Mouse (Mus musculus) small intestine, adult 10 weeks (tissue): ENCODE data around the gene Prss45. TPM values are rescaled to one million over a fixed set of nuclear protein-coding genes. Genes with fewer than 3 reads are reported as not detected.

Source experiments
- polyA plus RNA-seq: library from polyadenylated mRNA; stranded (reverse); fragments of 350-450 nt; fragmentation: Illumina TruSeq; extraction: RNeasy Lipid Tissue Mini Kit (QIAGEN cat#74804); gene quantifications from one replicate; pipeline ENCODE4 v1.2.3, GENCODE M21; 2014; ENCODE audit warnings: low replicate concordance

Gene Prss45
- polyA plus RNA-seq, result not detected

DNA sequence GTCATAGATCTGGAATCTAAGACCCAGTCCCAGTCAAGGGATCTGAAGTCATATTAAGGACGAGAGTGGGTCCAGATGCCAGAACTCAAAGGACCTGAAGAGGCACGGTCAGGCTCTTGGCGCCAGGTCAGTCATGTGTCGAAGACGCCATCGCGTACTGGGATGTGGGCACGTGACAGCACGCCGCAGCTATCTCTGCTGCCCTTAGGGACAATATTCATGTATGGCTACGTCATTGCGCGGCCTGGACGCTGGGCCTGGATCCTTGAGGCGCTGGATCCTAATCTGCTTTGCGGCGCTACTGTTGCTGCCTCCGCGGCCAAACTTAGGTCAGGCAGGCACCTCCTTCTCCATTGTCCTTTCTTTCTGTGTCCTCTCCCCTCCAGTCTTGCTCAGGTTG, at the start of gene Prss45:
Gene Prss45 (plus strand): TSS at position 178 of the 400 bp plus-strand sequence.

DNA sequence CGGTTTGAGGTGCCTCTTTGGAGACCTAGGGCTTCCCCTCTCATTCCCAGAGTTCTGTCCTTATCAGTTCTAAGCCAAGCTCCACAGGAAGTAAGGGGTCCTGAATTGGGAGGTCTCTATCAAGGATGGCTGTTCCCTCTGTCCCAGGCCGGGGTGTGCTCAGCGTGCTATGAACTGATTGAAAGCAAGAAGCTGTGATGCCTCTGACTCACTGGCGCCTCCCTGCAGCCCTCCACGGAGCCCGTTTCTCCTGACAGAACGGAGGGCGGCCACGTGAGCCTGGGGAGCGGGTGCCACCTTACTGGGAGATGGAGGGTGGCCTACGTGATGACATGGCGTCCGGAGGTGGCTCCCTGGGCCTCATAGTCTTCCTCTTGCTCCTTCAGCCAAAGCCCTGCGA, 36.5 kb upstream of the Prss45 start, which contains the start of gene Prss42:
Gene Prss42 (plus strand): TSS at position 301 of the 400 bp plus-strand sequence.

DNA sequence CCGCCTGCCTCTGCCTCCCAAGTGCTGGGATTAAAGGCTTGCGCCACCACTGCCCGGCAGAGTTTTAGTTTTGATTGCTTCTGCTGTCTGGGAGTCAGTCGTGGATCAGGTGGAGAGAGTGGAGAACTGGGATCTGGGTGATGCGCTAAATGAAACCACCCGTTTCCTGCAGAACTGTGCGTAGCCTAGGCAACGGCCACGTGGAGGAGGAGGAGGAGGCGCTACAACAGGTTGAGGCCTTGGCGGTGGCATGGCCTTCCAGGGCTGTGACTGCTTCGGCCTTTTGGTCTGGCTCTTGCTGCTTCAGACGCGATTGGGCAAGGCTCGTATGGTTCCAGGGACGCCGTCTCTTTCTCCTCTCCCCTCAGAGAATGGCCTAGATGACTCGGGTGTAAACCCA, 20.6 kb upstream of the Prss45 start, which contains the start of gene Prss44:
Gene Prss44 (plus strand): TSS at position 206 of the 400 bp plus-strand sequence.

DNA sequence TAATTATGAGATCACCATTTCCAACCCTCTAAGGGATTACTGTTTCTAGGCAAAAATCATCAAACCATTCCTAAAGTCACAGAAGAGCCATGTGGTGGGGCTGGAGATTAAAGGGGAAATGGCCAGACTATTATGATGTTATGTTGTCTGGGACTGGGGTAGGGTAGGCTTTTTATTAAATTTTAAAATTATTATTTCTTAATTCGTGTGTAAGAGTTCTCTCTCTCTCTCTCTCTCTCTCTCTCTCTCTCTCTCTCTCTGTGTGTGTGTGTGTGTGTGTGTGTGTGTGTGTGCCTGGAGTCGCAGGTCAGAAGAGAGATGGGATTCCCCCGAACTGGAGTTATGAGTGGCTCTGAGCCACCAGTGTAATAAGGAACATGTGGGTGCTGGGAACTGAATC, 8.0 kb upstream of the Prss45 start, which contains the start of gene Prss43:
Gene Prss43 (plus strand): TSS at position 301 of the 400 bp plus-strand sequence.

DNA sequence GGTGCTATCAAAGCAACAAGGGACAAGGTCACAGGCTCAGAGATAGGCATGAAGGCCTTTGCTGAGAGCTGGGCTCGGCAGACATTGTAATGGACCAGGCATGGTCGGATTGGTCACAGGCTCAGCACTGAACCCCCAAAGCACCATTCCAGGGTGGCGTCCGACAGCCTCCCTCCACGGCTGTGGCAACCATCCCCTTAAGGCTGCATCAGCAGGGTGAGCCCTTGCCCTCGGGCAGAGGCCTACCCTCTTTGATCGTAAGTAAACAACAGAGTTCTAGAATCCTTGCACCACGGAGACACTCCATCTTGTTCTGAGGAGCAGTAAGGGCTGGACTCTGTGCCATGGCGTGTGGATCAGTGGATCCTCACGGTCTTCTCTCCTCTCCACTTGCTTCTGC, 9.8 kb downstream of the Prss45 start, which contains the start of gene Prss46:
Gene Prss46 (plus strand): TSS at position 301 of the 400 bp plus-strand sequence.

DNA sequence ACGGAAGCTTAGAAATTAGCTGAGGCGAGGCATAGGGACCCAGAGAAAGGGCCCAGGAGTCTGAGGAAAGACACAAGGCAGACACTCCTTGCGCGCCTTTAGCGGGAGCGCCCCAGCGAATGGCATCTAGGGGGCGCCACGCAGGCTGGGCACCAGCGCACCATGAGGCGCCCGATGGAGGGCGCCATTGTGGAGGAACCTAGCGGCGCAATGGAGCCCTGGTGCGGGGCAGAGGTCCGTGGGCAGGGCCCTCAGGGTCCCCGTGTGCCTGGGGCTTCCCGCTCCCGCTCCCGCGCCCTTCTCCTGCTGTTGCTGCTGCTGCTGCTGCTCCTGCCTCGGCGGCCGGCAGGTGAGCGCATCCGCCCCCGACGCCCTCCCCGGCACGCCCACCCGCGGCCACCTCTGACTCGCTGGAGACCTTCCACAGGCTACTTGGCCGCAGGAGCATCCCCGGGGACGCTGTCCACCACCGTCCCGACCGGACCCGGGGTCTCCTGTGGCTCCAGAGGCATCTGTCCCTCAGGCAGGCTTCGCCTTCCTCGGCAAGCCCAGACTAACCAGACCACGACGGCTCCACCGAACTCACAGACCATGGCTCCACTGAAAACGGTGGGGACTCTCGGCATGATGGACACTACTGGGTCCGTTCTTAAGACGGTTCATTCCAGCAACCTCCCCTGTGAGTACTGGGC, 23.5 kb downstream of the Prss45 start, which contains the start of gene Prss50:
Gene Prss50 (plus strand): TSS at position 187 of the 692 bp plus-strand sequence.

DNA sequence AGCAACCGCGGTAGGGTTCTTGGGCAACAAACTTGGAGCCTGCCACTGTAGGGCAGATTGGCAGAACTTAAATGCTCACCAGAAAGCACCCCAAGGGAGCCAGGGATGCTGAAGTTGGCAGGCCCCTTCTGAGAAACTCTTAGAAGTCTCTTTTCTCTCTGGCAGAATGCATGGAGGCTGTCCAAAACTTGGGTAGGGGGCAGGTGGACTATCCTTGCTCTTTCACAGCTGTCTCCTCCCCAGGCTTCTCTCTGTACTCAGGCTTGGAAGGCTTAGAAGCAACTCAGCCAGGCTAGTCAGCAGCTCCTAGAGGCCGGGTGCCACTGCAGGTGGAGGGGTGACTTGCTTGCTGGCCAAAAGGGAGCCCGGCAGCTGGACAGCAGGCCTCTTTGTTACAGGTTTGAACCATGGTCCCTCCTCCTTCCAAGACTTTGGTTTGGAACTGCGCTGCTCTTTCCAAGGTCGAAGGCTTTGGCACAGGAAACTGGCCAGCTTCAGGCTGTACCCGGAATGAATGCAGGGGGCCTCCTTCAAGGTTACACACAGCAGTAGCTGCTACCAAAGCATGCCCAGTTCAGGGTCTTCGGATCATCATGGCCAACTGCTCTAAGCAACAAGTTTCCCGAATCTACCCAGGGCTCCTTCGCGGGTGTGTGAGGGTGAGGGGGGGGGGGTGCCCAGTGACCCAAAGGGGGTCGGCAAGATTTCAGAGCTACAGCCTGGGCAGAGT, 45.0 kb downstream of the Prss45 start, which contains the start of gene Als2cl:
Gene Als2cl (plus strand): TSS at position 680 of the 730 bp plus-strand sequence.

DNA sequence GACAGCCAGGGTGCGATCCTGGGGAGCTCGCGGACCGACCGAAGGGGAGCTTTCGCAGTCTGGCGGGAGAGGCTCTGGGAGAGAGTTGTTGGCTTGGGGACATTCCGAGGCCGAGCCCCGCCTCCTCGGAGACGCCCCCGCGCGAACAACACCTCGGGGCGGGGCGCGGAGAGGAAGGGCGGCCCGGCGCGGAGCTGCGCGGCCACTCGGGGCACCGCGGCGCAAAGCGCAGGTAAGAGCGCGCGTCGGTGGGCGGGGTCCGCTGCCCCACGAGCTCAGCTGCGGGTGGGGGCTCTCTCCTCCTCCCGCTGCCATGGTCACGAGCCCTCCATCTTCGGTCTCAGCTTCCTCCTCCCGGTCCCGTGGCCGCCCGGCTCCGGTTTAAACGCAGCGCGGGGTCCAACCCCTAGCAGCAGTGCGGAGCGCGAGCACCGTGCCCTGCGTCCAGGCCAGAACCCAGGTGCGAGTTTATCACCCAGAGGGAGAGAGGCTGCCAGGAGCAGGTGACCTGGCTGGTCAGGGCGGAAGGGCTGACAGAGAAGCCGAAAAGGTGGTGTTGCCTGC, 45.7 kb downstream of the Prss45 start, which contains the start of gene Tmie:
Gene Tmie (minus strand): TSS at position 116 of the 564 bp plus-strand sequence.

Other genes with a start within 250 kb of the Prss45 start
- gene Nradd, start 210.1 kb upstream of the Prss45 start, polyA plus RNA-seq, result 0.63 TPM
- not detected for gene Nbeal2, start 180.4 kb upstream of the Prss45 start, polyA plus RNA-seq
- gene Ccdc12, start 178.1 kb upstream of the Prss45 start, polyA plus RNA-seq, result not detected
- gene Myl3, start 92.7 kb upstream of the Prss45 start, polyA plus RNA-seq, result not detected
- gene Pth1r, start 87.4 kb upstream of the Prss45 start, polyA plus RNA-seq, result not detected
- gene Prss42, start 36.4 kb upstream of the Prss45 start, polyA plus RNA-seq, result not detected
- not detected for gene Prss44, start 20.6 kb upstream of the Prss45 start, polyA plus RNA-seq
- not detected for gene Prss43, start 7.9 kb upstream of the Prss45 start, polyA plus RNA-seq
- gene Prss46, start 9.9 kb downstream of the Prss45 start, polyA plus RNA-seq, result not detected
- not detected for gene Prss50, start 23.4 kb downstream of the Prss45 start, polyA plus RNA-seq
- gene Als2cl, start 45.3 kb downstream of the Prss45 start, polyA plus RNA-seq, result 3.1 TPM
- gene Tmie, start 45.5 kb downstream of the Prss45 start, polyA plus RNA-seq, result 0.74 TPM
- gene Fam240a, start 82.3 kb downstream of the Prss45 start, polyA plus RNA-seq, result not detected
- gene Tdgf1, start 111.6 kb downstream of the Prss45 start, polyA plus RNA-seq, result not detected
- gene Lrrc2, start 117.0 kb downstream of the Prss45 start, polyA plus RNA-seq, result 0.22 TPM
- 0.37 TPM for gene Rtp3, start 156.0 kb downstream of the Prss45 start, polyA plus RNA-seq
- not detected for gene Ltf, start 184.7 kb downstream of the Prss45 start, polyA plus RNA-seq
- 1.2 TPM for gene Ccrl2, start 222.9 kb downstream of the Prss45 start, polyA plus RNA-seq